Mouse (Mus musculus) CD4-positive, CD25-positive, alpha-beta regulatory T cell, adult 4 months (primary cell): ENCODE results near the gene Cdk13. TPM values are rescaled to one million over a fixed set of nuclear protein-coding genes. Genes with fewer than 3 reads are reported as not detected.

Experiments
- ATAC-seq: one replicate; pipeline ENCODE4 v1.8.0; 2017
- polyA plus RNA-seq, 2 experiments: library from polyadenylated mRNA; unstranded; fragments of 100-300 nt; shearing (Covaris generic); gene quantifications; one replicate each; pipeline ENCODE4 v1.2.1; 2017

The Cdk13 gene
- 10 to 100 TPM; 26.7 to 28.0 TPM for polyA plus RNA-seq

DNA sequence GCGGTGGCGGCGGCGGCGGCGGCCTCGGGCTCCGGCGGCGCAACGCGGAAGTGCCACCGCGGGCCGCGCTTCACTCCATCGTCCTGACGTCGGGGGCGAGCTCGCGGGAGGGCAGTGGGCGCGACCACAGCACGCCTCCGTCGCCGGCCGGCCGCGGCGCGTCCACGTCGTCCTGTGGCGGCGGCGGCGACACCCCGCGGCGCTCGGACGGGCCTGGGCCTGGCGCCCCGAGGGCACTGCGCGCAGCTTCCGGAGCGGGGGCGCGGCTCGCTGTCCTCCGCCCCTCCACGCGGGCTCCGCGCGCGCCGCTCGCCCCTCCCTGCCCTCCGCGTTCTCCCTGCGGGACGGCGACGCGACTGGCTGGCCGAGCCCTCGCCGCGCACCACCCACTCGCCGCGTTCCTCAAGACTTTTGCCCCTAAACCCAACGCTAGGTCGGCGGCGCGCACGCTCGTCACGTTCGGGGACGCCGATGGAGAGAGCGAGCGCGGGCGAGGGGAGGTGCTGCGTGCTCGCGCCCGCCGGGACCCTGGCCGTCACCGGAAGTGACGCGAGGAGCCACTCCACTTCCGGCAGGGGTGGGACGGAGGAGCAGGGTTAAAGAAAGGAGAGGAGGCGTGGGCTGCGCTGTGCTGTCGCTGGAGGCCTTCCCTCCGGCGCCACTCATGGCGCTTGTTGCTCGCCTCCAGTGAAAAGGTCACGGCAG is at the start of gene Cdk13:
Gene Cdk13 (minus strand): TSS at position 189 of the 705 bp plus-strand sequence.
- ATAC-seq, result peak; percentile 82

DNA sequence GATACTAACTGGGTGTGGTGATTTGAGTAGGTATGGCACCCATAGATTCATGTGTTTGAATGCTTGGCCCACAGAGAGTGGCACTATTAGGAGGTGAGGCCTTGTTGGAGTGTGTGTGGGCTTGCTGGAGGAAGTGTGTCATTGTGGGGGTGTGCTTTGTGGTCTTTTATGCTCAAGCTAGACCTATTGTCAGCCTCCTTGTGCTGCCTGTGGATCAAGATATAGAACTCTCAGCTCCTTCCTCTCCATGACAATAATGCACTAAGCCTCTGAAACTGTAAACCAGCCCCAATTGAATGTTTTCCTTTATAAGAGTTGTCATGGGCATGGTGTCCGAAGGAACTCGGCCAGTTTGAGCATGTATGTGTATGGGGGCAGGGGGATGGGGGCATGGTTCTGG is 38.4 kb upstream of the Cdk13 start:
- no peak for ATAC-seq

DNA sequence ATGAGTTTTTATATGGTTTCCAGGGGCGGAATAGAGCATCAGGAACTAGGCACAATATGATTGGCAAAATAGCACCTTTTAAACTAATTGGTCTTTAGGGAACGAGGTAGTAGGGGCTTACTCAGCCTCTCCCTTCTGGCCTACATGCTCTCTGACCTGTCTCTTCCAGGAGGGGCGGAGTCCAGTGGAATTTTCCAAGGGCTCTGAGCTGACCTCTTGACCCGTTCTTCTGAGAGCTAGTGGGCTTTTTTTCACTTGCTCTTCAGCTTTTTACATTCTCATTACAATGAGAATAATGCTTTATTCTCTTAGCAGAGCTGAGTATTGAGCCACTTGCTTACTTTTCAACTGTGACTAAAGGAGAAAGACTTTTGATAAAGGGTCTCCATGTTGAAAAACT is 37.9 kb upstream of the Cdk13 start:
- no peak for ATAC-seq

DNA sequence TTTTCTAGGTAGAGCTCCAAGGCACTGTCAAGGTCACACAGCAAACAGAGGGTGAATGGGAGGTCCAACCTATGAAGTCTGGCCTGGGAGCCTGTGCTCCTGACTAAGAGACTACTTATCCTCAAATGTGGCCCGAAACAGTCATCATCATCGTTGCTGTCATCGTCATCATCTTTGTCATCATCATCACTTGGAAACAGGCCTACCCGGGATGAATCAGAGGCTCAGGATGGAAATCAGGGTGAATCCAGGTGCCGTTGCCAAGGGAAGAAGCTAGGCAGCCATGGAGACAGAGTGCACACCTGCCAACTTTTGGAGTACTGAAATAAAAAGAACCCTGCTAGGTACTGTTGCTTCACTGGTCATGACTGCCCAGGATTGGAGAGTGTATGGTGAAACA is 34.2 kb upstream of the Cdk13 start:
- ATAC-seq, result no peak

DNA sequence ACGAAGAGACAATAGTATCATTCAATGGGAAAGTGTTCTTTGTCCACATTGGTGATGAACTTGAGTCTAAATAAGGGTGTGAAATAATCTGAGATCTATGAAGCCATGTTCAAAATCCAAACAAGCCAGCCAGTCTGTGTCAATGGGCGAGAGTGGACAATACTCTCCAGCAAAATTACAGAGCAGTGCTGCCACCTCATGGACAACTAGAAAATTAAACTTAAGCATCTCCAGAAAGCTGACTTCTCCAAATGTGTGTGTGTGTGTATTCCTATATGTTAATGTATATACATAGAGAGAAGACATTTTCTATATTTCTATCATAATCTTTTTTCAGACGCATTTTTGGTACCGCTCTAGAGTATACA is 33.6 kb upstream of the Cdk13 start:
- ATAC-seq, result peak; percentile 62

DNA sequence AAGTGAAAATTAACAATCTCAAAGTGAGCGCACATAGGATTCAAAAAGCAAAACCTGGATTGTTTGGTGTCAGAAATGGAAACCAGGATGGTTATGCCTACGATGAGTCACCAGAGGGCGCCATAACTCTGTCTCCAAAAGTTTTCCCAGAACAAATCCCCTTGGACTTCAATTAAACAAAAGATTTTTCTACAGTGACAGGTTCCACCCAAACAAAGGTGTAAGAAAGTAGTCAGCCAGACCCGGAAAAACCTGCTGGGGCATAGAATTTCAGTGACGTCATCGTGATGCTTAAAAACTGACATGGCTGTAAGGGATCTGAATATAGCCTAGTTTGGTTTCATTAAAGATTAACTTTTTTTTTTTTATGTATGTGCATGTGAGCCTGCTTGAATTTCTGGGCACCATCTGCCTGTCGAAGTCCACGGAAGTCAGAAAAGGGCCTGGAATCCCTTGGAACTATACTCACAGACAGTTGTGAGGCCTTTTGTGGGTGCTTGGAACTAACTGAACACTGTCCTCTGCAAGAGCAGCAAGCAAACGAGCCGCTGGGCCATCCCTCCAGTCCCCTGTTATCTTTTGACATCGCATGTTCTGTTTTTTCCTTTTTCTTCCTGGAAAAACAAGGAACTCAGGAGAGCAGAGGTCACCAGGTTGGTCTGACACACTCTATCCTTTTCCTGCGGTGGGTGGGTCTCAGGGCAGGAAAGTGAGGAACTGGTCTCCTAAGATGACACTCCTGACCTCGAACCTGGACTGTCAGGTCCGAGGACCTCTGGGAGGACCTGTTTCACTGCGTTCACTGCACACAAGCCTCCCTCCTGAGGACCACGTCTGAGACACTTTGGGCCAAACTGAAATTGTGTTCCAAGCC is 33.0 kb upstream of the Cdk13 start:
- peak; percentile 34 for ATAC-seq

DNA sequence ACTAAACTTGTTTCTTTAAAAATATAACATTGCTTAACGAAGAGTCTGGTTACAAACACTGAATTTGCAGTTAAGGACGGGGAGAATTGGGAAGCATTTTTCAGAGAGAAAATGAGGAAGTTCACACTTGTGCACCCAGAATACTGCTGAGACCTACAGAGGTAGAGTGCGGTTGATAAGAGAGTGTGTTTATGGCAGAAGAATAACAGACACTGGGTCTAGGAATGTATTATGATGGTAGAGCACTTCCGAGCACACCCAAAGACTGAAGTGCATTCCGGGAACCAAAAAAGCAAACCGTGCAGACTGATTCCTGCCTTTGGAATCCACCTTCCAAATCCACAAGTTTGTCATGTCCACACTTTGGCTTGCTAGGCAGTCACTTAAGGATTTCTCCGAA is 31.9 kb upstream of the Cdk13 start:
- ATAC-seq, result no peak

DNA sequence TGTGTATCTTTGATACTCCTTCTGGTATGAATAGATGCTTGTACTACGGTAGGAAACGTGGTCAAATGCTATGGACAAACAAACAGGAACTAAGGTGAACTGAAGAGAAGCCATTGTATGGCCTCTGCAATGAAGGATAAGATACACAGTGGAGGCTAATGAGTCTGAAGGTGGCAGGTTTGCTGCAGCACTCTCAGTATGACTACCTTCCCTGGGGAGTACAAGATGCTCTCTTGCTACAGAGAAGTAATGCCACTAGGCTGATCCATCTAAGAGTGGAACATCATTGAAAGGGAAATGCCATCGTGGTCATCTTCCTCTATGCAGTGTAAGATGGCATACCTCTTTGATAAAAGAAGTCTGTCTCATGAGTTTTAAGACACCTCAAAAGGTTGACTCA is 28.0 kb upstream of the Cdk13 start:
- no peak for ATAC-seq

DNA sequence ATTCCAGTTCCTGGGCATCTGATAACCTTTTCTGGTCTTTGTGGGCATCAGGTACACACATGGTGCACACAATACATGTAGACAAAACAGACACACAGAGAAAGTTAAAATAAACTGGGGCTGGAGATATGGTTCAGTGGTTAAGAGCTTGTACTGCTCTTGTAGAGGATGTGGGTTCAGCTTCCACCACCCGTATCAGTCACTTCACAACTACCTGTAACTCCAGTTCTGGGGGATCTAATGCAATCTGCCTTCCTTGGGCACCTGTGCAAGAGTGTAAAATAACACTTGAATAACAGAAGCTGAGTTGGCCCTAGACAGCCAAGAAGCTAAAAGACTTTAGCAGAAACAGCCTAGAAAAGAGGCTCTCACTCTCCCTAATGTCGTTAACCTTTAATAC is 12.3 kb upstream of the Cdk13 start:
- no peak for ATAC-seq

DNA sequence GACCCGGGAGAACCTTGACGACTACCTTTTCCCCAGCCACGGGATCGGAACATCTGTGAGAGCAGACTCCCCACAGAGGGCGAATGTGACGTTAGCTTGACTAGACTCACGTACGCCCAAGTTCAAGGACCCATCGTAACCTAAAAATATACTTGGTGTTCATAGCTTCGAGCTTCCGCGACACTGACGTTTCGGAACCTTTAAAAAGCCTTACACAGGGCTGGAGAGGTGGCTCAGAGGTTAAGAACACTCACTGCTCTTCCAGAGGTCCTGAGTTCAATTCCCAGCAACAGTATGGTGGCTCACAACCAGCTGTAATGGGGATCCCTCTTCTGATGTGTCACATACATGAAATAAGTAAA is 698 bp upstream of the Cdk13 start:
- peak; percentile 26 for ATAC-seq

DNA sequence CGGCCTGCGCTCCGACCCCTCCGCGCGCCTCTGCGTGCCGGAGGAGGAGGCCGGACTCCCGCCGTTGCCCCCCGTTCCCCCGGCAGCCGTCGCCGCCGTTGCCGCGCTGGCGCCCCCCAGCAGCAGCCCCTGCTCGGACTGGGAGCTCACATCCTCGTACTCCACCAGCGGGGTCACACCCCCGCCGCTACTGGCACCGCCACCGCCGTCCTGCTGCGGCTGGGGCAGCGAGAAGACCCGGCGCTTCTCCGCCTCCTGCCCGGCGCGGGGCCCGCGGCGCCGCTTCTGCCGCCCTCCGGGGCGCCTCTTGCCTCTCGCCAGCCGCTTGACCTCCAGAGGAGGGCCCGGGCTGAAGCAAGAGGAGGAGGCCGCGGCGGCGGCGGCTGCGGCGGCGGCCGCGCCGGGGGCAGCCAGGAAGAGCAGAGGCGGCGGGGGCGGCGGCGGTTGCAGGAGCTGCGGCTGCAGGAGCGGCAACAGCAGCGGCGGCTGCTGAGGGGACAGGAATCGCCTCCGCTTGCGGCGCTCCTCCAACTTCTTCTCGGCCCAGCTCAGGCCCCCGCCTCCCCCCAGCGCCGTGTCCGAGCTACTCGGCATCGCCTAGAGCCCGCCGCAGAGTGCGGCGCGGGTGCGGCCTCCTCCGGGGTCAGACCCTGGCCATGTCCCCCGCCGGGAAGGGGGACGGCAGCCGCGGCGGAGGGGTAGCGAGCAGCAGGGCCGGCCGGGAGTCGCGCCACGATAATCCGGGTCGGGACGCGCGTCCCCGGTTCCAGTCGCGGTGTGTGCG is 647 bp downstream of the Cdk13 start:
- no peak for ATAC-seq

DNA sequence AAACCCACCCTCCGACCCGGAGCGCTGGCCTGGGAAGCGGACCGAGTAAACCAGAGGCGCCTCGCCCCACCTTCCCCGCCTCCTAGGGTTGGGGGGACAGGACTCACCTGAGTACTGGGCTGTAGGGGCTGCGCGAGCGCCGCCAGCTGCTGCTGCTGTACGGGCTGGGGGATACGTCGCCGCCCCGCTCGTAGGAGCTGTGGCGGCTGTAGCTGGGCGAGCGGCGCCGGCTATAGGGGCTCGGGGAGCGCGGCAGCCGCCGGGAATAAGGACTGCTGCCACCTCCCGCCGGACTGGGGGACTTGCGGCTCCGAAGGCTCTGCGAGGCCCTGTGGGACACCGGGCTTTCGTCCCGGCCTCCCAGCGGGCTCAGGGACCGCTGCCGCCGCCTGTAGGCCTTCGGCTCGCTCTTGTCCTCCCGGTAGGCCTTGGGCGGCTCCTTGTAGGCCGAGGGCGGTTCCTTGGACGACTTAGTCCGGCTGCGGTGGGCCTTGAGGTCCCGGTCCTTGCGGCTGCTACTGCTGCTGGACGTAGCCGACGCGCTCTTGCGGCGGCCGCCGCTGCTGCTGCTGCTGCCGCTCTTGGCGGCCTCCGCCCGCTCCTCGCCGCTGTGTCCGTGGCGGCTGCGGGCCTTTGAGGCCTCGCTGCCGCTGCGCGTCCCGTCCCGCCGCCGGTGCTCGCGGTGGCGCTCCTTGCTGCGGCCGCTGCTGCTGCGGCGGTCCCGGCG is 1.4 kb downstream of the Cdk13 start:
- ATAC-seq, result peak; percentile 22

DNA sequence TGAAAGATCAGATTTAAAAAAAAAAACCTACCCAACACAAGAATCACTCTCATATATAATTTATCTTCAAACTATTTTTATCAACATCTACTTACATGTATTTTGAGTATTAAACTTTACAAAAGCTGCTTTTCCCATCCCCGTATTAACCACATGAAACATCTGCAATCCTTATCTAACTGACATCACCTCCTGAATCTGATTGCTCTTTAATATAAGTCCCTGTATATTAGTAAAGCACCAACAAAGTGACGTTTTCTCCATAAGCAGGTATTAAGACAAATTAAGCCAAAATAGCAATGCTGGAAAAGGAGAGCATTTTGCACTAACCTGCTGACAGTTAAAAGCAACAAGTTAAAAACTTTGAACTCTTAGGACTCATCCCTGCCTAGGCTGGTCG is 2.0 kb downstream of the Cdk13 start:
- no peak for ATAC-seq

DNA sequence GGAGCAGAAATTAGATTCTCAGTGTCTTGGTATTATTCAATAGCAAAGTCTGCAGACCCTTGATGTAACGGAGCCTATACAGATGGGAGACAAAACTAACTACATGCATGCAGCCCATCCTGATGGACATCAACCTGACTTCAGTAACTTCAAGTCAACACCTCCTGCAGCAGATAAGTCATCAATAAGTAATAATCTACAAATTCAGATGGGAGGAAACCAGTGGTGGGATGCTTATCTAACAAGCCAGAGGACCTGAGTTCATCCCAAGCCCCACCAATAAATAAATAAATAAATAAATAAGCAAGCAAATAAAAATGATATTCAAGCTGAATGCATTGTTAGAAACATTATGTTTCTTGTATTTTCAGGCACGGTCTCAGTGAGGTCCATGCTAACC is 5.2 kb downstream of the Cdk13 start:
- ATAC-seq, result no peak

DNA sequence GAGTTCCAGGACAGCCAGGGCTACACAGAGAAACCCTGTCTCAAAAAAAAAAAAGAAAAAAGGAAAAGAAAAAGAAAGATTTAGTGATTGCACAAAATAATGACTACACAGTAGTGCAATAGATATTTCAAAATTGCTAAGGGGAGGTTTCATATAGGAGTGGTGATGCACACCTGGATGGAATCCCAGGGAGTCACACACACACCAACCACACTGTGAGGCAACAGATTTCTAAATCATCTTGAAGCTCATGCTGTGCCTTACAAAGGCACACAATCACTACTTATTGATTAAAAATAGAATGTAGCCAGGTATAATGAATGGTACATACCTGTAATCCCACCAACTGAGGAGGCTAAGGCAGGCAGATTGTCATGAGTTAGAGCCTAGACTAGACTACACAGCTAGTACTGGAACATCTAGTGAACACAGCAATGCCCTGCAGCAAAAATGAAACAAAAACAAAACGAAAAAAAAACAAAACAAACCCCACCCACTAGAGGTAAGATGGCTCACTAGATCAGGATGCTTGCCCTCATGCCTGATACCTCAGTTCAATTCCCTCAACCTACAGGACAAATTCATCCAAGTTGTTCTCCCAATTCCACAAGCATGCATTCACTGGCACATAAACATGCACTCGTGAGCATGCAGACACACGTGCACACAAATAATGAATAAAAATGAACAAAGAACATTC is 9.0 kb downstream of the Cdk13 start:
- ATAC-seq, result peak; percentile 63

DNA sequence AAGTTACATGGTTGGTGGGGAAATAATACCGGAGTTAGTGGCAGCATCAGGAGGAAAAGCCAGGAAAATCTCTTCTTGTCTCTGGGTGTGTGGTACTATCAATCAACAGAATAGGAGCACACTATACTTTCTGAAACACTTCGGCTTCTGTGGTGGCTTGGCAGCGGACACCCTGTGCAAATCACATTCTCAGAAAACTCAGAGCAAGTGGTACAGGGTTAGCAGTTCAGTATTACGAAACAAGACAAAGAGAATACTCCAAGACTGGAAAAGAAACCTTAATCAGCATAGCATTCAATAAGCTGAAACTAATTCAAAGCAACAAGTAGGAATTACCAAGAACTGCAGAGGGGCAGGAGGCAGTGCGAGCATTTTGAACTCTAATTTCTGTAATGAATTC is 21.3 kb downstream of the Cdk13 start:
- ATAC-seq, result no peak

DNA sequence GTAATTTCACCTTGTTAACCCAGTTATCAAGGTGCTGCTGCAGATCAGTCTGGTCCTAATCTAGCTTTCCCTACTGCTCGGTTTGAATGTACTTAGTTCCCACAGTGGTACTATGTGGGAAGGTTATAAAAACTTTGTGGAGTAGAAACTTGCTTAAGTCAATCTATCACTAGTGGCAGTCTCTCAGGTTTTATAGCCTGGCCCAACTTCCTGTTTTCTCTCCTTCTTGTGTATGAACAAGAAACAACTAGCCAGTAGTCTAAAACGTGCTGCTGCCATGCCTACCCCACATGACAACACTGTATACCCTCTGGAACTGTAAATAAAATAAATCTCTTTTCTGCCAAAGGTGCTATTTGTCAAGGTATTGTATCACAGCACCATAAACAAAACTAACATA is 25.0 kb downstream of the Cdk13 start:
- no peak for ATAC-seq

DNA sequence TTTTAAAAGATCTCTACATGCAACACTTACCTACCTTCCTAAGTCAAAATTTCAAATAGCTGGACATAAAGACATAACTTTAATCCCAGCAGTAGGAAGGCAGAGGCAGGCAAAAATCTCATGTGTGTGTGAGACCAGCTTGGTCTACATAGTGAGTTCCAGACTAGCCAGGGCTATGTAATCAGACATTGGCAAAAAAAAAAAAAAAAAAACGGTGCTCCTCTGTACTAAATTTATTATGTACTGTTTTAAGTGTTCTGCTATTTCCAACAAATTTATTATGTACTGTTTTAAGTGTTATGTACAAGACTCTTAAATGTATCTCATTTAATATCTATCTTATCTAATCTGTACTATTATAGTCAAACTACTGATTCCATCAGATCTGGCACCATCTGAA is 28.6 kb downstream of the Cdk13 start:
- ATAC-seq, result no peak

DNA sequence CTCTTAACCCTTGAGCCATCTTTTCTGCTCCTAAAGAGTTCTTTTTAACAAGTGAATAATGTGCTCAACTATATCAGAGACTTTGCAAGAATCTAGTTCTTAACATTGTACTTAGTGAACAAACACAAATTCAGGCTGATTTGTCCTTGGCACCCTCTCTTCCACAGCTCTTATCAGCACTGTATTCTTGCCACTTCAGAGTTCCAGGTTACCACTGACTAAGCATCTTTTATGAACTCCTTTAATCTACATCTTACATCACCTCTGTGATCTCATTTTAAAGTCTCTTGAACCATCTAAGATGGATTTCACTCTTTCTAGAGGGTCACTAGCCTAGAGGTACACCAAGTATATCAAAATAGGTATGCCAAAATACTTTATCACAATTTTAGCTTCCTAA is 29.5 kb downstream of the Cdk13 start:
- ATAC-seq, result no peak

DNA sequence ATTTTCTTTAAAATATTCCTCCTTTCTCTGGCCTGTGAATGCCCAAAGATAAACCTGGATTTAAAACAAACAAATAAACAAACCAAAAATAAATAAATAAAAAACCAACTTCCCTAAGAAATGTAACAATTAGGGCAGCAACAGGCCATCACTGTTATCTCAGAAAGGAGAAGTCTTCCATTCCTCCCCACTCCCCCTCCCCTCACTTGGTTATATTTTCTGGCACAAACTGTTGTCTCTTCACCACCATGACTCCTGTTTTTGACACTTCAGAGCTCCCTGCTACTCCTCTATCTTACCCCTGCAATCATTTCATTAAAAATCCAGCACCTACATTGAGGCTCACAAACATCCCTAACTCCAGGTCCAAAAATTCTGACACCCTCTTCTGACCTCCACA is 31.8 kb downstream of the Cdk13 start:
- ATAC-seq, result no peak

DNA sequence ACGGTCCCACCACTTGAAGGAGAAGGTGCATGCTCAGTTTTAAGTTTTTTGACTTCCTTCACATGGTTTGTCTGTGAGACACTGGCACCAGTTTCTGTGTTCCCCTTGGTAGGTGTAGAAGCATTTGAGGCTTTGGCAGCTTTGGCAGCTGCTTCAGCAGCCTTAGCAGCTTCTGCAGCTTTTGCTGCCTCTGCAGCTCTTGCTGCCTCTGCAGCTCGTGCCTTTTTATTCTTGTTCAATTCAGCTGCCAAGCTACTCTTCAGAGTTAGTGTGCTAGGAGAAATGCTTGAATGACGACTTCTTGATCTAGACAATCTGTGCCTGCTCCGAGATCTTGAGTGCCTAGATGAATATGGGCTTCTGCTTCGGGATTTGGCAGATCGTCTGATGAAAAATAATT is 32.3 kb downstream of the Cdk13 start:
- no peak for ATAC-seq

DNA sequence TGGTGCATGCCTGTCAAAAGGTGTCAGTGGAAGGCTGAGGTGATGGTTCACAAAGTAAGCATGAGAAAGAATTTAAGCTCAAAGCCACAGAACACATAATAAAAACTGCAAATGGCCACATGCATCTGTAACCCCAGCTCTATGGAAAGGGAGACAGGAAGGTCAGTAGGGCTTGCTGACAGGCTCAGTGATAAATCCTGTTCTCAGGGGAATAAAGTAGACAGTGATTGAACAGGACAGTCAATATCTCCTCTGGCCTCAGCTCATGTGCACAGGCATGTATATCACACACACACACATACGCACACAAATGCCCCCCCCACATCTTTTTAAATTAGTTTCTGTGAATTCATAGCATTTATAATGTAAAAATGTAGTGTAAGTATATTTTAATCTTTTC is 42.5 kb downstream of the Cdk13 start:
- ATAC-seq, result no peak
